Mouse (Mus musculus) hindbrain, embryonic 14.5 days (tissue): Measurements from ENCODE around the gene Ttc21a. TPM values are rescaled to one million over a fixed set of nuclear protein-coding genes. Genes with fewer than 3 reads are reported as not detected.

Experiments used
- ATAC-seq: fragments of 200-750 bp; cut with Nextera tagmentation; 2 replicates; pipeline ENCODE4 v1.8.0; 2017; ENCODE audit warnings: moderate number of reproducible peaks, mild to moderate bottlenecking, moderate TSS enrichment, moderate library complexity; ENCODE audit not compliant: low FRiP score
- DNase-seq: peaks from one replicate; pipeline ENCODE4 v3.0.0-alpha.2; 2015; ENCODE audit warnings: low spot score
- H3K27ac ChIP-seq: fragments of 300-500 bp; sonication (generic); 2 replicates; pipeline ENCODE4 v1.5.1; 2014; ENCODE audit warnings: mild to moderate bottlenecking, moderate library complexity
- H3K27me3 ChIP-seq: fragments of 300-500 bp; sonication (generic); 2 replicates; pipeline ENCODE4 v1.6.1; 2014; ENCODE audit warnings: mild to moderate bottlenecking, low read length, mixed read lengths; ENCODE audit not compliant: control insufficient read depth, insufficient read depth
- H3K36me3 ChIP-seq: fragments of 300-500 bp; sonication (generic); replicated peaks from 2 replicates; pipeline ENCODE4 v1.6.1; 2014; ENCODE audit not compliant: control insufficient read depth, insufficient read depth
- H3K4me1 ChIP-seq: fragments of 300-500 bp; sonication (generic); replicated peaks from 2 replicates; pipeline ENCODE4 v1.6.1; 2014; ENCODE audit warnings: antibody characterized with exemption, low read length, mixed read lengths; ENCODE audit not compliant: control insufficient read depth, insufficient read depth
- H3K4me2 ChIP-seq: fragments of 300-500 bp; sonication (generic); replicated peaks from 2 replicates; pipeline ENCODE4 v1.6.1; 2014; ENCODE audit warnings: mild to moderate bottlenecking, moderate library complexity
- H3K4me3 ChIP-seq: fragments of 300-500 bp; sonication (generic); replicated peaks from 2 replicates; pipeline ENCODE4 v1.5.1; 2014; ENCODE audit warnings: mild to moderate bottlenecking, low read length
- H3K9ac ChIP-seq: fragments of 300-500 bp; sonication (generic); 2 replicates; pipeline ENCODE4 v1.6.1; 2014
- H3K9me3 ChIP-seq: fragments of 300-500 bp; sonication (generic); 2 replicates; pipeline ENCODE4 v1.6.1; 2016; ENCODE audit warnings: low read length; ENCODE audit not compliant: control insufficient read depth
- WGBS: fragments of 180-500 bp; shearing (Covaris S2); extraction: QIAGEN DNeasy Blood & Tissue Kit; methylation state at CpG from one replicate; pipeline ENCODE4 v1.1.7; 2014; 5-methylcytosine and 5-hydroxymethylcytosine counted together
- polyA plus RNA-seq: library from polyadenylated mRNA; unstranded; fragments of >200 nt; fragmentation: Nextera tagmentation; extraction: Ambion mirVana; gene quantifications from 2 replicates; pipeline ENCODE4 v1.2.1, GENCODE M21; 2014

Gene Ttc21a
- polyA plus RNA-seq, 1 experiment from 2014 or later = 1.2 TPM

- no peaks in the 10 kb centered on the region for H3K9me3 ChIP-seq
- H3K27ac ChIP-seq = no peak overlapping the region
- H3K27me3 ChIP-seq = no peaks in the 10 kb centered on the region; the same call in 1 of the 2 replicates
- ATAC-seq (no peak), DNase-seq (no peak)
- H3K4me2 ChIP-seq = no peak overlapping the region
- no peaks in the 10 kb centered on the region for H3K36me3 ChIP-seq
- WGBS = 70% methylated on average over 1 of the region's 1 CpGs
- 0 out of 2 replicates have a peak, but pooled peaks cover 4% of the 10 kb centered on the region for H3K4me1 ChIP-seq
- H3K9ac ChIP-seq = no peak overlapping the region
- no peak overlapping the region for H3K4me3 ChIP-seq
Observed at GRCm38 (mm10) chr9:119998776-119999175, 61.4 kb downstream of the Ttc21a start.

- no peak overlapping the region for H3K9ac ChIP-seq
- no peaks in the 10 kb centered on the region for H3K9me3 ChIP-seq
- no peak overlapping the region for H3K4me3 ChIP-seq
- ATAC-seq (no peak), DNase-seq (no peak)
- 81% methylated on average over 6 of the region's 6 CpGs for WGBS
- H3K27me3 ChIP-seq = no peaks in the 10 kb centered on the region; the same call in 1 of the 2 replicates
- H3K27ac ChIP-seq = no peak overlapping the region
- H3K4me1 ChIP-seq = 0 out of 2 replicates have a peak, but pooled peaks cover 4% of the 10 kb centered on the region
- no peak overlapping the region for H3K4me2 ChIP-seq
- no peaks in the 10 kb centered on the region for H3K36me3 ChIP-seq
Observed at GRCm38 (mm10) chr9:119999636-120000035, 62.2 kb downstream of the Ttc21a start.

GRCm38 (mm10) chr9:120000761-120001160 is 63.4 kb downstream of the Ttc21a start:
- WGBS = 82% methylated on average over 5 of the region's 5 CpGs
- Histone ChIP-seq H3K27me3 (no peaks in the 10 kb centered on the region; the same call in 1 of the 2 replicates), H3K4me2 (no peak overlapping the region), H3K4me3 (no peak overlapping the region), H3K36me3 (no peaks in the 10 kb centered on the region), H3K9me3 (no peaks in the 10 kb centered on the region), H3K4me1 (0 out of 2 replicates have a peak, but pooled peaks cover 4% of the 10 kb centered on the region), H3K9ac (no peak overlapping the region), H3K27ac (no peak overlapping the region)
- no peak for DNase-seq
- ATAC-seq = no peak

GRCm38 (mm10) chr9:120001945-120002725 is 64.7 kb downstream of the Ttc21a start:
- DNase-seq (peak; percentile 69), ATAC-seq (no peak)
- Histone ChIP-seq H3K9me3 (no peaks in the 10 kb centered on the region), H3K4me2 (peak overlapping the region; percentile 44), H3K27ac (no peak overlapping the region), H3K9ac (peak overlapping the region; percentile 25; the same call in 1 of the 2 replicates), H3K4me1 (0 out of 2 replicates have a peak, but pooled peaks cover 4% of the 10 kb centered on the region), H3K4me3 (peak overlapping the region; percentile 22), H3K36me3 (no peaks in the 10 kb centered on the region), H3K27me3 (no peaks in the 10 kb centered on the region; the same call in 1 of the 2 replicates)
- WGBS = 10% methylated on average over 31 of the region's 31 CpGs

GRCm38 (mm10) chr9:120002893-120003292 is 65.5 kb downstream of the Ttc21a start:
- Histone ChIP-seq H3K9ac (no peak overlapping the region), H3K36me3 (no peaks in the 10 kb centered on the region), H3K27me3 (no peaks in the 10 kb centered on the region; the same call in 1 of the 2 replicates), H3K4me2 (no peak overlapping the region), H3K27ac (no peak overlapping the region), H3K9me3 (no peaks in the 10 kb centered on the region), H3K4me1 (0 out of 2 replicates have a peak, but pooled peaks cover 4% of the 10 kb centered on the region), H3K4me3 (no peak overlapping the region)
- ATAC-seq (no peak), DNase-seq (no peak)
- WGBS = 76% methylated on average over 5 of the region's 5 CpGs

DNA sequence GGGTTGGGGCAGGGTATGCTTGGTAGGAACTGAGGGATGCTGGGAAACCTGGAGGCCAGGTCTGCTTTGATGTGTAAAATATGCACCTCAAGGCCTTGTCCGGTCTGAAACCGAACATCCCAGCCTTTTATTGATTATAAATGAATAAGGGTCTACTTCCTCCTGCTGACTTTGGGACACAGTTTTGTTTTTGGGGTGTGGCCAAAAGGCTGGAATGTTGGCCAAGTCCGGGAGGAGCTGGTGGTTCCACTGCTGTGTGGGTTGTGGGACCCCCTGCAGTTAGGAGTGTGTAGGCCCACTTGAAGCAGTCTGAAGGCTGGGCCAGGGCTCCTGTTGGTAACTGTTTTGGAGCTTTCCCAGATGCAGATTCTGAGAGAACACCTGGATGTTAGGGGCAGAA is 68.5 kb downstream of the Ttc21a start:
- Histone ChIP-seq H3K4me1 (0 out of 2 replicates have a peak, but pooled peaks cover 4% of the 10 kb centered on the region), H3K27me3 (no peaks in the 10 kb centered on the region; the same call in 1 of the 2 replicates), H3K4me2 (no peak overlapping the region), H3K9ac (no peak overlapping the region), H3K27ac (no peak overlapping the region), H3K9me3 (no peaks in the 10 kb centered on the region), H3K36me3 (no peaks in the 10 kb centered on the region), H3K4me3 (no peak overlapping the region)
- ATAC-seq (no peak), DNase-seq (no peak)
- WGBS = 72% methylated on average over 3 of the region's 3 CpGs

DNA sequence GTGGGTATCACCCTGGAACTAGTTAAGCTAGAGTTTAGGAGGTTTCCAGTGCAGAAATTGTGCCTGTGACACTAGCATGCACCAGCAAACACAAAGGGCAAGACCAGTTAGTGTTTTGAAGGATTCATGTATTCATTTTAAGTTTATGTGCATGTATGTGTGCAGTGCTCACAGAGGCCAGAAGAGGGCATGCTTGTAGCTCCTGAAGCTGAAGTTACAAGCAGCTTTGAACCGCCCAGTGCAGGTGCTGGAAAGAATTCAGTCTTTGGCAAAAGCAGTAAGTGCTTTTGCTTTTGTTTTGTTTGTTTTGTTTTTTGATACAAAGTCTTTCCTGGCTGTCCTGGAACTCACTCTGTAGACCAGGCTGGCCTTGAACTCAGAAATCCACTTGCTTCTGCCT is 70.4 kb downstream of the Ttc21a start:
- no peak overlapping the region for H3K9ac ChIP-seq
- WGBS = 82% methylated on average over 1 of the region's 1 CpGs

GRCm38 (mm10) chr9:120009226-120009841 is 71.9 kb downstream of the Ttc21a start:
- Histone ChIP-seq H3K9me3 (no peaks in the 10 kb centered on the region), H3K4me3 (no peak overlapping the region), H3K27ac (no peak overlapping the region), H3K27me3 (no peaks in the 10 kb centered on the region), H3K4me1 (0 out of 2 replicates have a peak, but pooled peaks cover 3% of the 10 kb centered on the region), H3K4me2 (no peak overlapping the region), H3K36me3 (no peaks in the 10 kb centered on the region), H3K9ac (no peak overlapping the region)
- ATAC-seq (no peak), DNase-seq (no peak)
- WGBS = 73% methylated on average over 7 of the region's 7 CpGs

More for the DNA sequence above, 70.4 kb downstream of the Ttc21a start:
- no peak overlapping the region for H3K27ac ChIP-seq
- DNase-seq (no peak), ATAC-seq (no peak)
- no peak overlapping the region for H3K4me3 ChIP-seq
- H3K36me3 ChIP-seq = no peaks in the 10 kb centered on the region
- no peaks in the 10 kb centered on the region for H3K9me3 ChIP-seq
- 0 out of 2 replicates have a peak, but pooled peaks cover 3% of the 10 kb centered on the region for H3K4me1 ChIP-seq
- H3K27me3 ChIP-seq = no peaks in the 10 kb centered on the region
- no peak overlapping the region for H3K4me2 ChIP-seq

GRCm38 (mm10) chr9:120009871-120010270 is 72.5 kb downstream of the Ttc21a start:
- H3K9ac ChIP-seq = no peak overlapping the region
- DNase-seq (no peak), ATAC-seq (no peak)
- no peak overlapping the region for H3K4me3 ChIP-seq
- no peaks in the 10 kb centered on the region for H3K9me3 ChIP-seq
- H3K27me3 ChIP-seq = no peaks in the 10 kb centered on the region
- H3K36me3 ChIP-seq = no peaks in the 10 kb centered on the region
- 93% methylated on average over 3 of the region's 3 CpGs for WGBS
- 0 out of 2 replicates have a peak, but pooled peaks cover 3% of the 10 kb centered on the region for H3K4me1 ChIP-seq
- H3K4me2 ChIP-seq = no peak overlapping the region
- H3K27ac ChIP-seq = no peak overlapping the region
